Mouse (Mus musculus): ENCODE results near the gene Aig1. TPM values are rescaled to one million over a fixed set of nuclear protein-coding genes. Genes with fewer than 3 reads are reported as not detected.

The Aig1 gene
- total RNA-seq, 2 experiments from 2014 or later = 2.0 to 5.4 TPM

- ATAC-seq (replicated peaks; ENCODE audit: low FRiP score, poor library complexity, severe bottlenecking) = no peak
Measured at GRCm38 (mm10) chr10:13714199-13714919, 154.4 kb downstream of the Aig1 start.

- no peak for ATAC-seq (replicated peaks; ENCODE audit: low FRiP score, poor library complexity, severe bottlenecking)
Measured at GRCm38 (mm10) chr10:13713711-13714110, 155.1 kb downstream of the Aig1 start.

- ATAC-seq (replicated peaks; ENCODE audit: low FRiP score, poor library complexity, severe bottlenecking) = no peak
Measured at GRCm38 (mm10) chr10:13713116-13713515, 155.7 kb downstream of the Aig1 start.

- ATAC-seq (replicated peaks; ENCODE audit: low FRiP score, poor library complexity, severe bottlenecking) = no peak
Measured at GRCm38 (mm10) chr10:13711281-13711829, 157.4 kb downstream of the Aig1 start.

- no peak for ATAC-seq (replicated peaks; ENCODE audit: low FRiP score, poor library complexity, severe bottlenecking)
Measured at GRCm38 (mm10) chr10:13705771-13706170, 163.0 kb downstream of the Aig1 start.

- no peak for ATAC-seq (replicated peaks; ENCODE audit: low FRiP score, poor library complexity, severe bottlenecking)
Measured at GRCm38 (mm10) chr10:13702688-13703087, 166.1 kb downstream of the Aig1 start.

GRCm38 (mm10) chr10:13702043-13702442 lies 166.7 kb downstream of the Aig1 start:
- ATAC-seq (replicated peaks; ENCODE audit: low FRiP score, poor library complexity, severe bottlenecking) = no peak

GRCm38 (mm10) chr10:13696326-13696725 lies 172.5 kb downstream of the Aig1 start:
- no peak for ATAC-seq (replicated peaks; ENCODE audit: low FRiP score, poor library complexity, severe bottlenecking)

- ATAC-seq (replicated peaks; ENCODE audit: low FRiP score, poor library complexity, severe bottlenecking) = no peak
Measured at GRCm38 (mm10) chr10:13693276-13693675, 175.5 kb downstream of the Aig1 start.

GRCm38 (mm10) chr10:13690773-13691172 lies 178.0 kb downstream of the Aig1 start:
- ATAC-seq (replicated peaks; ENCODE audit: low FRiP score, poor library complexity, severe bottlenecking) = no peak

GRCm38 (mm10) chr10:13689841-13690590 lies 178.8 kb downstream of the Aig1 start:
- ATAC-seq (replicated peaks; ENCODE audit: low FRiP score, poor library complexity, severe bottlenecking) = no peak

- ATAC-seq (replicated peaks; ENCODE audit: low FRiP score, poor library complexity, severe bottlenecking) = no peak
Measured at GRCm38 (mm10) chr10:13688386-13689120, 180.2 kb downstream of the Aig1 start.

- no peak for ATAC-seq (replicated peaks; ENCODE audit: low FRiP score, poor library complexity, severe bottlenecking)
Measured at GRCm38 (mm10) chr10:13687182-13687810, 181.5 kb downstream of the Aig1 start.

GRCm38 (mm10) chr10:13686127-13686526 lies 182.7 kb downstream of the Aig1 start:
- no peak for ATAC-seq (replicated peaks; ENCODE audit: low FRiP score, poor library complexity, severe bottlenecking)

GRCm38 (mm10) chr10:13685366-13685765 lies 183.4 kb downstream of the Aig1 start:
- ATAC-seq (replicated peaks; ENCODE audit: low FRiP score, poor library complexity, severe bottlenecking) = no peak

GRCm38 (mm10) chr10:13684452-13684851 lies 184.3 kb downstream of the Aig1 start:
- ATAC-seq (replicated peaks; ENCODE audit: low FRiP score, poor library complexity, severe bottlenecking) = no peak

- no peak for ATAC-seq (replicated peaks; ENCODE audit: low FRiP score, poor library complexity, severe bottlenecking)
Measured at GRCm38 (mm10) chr10:13682565-13682964, 186.2 kb downstream of the Aig1 start.

GRCm38 (mm10) chr10:13677440-13677839 lies 191.3 kb downstream of the Aig1 start:
- ATAC-seq (replicated peaks; ENCODE audit: low FRiP score, poor library complexity, severe bottlenecking) = no peak

- ATAC-seq (replicated peaks; ENCODE audit: low FRiP score, poor library complexity, severe bottlenecking) = no peak
Measured at GRCm38 (mm10) chr10:13675033-13675379, 193.8 kb downstream of the Aig1 start.
